Mouse (Mus musculus) ES-E14 (cell line): ENCODE results near the gene Rassf7.

Experiments used
- CHD2 ChIP-seq: IDR thresholded peaks from 2 replicates; pipeline ENCODE4 v1.6.1; 2014; ENCODE audit warnings: mild to moderate bottlenecking, low read depth, low read length, inconsistent platforms
- HCFC1 ChIP-seq: IDR thresholded peaks from 2 replicates; pipeline ENCODE4 v1.6.1; 2012; ENCODE audit warnings: low read length, inconsistent platforms, borderline replicate concordance; ENCODE audit not compliant: insufficient read depth
- ZC3H11A ChIP-seq: IDR thresholded peaks from 2 replicates; pipeline ENCODE4 v1.6.1; 2012; ENCODE audit warnings: low read depth, mild to moderate bottlenecking, inconsistent platforms, low read length, borderline replicate concordance
- ZNF384 ChIP-seq: IDR thresholded peaks from 2 replicates; pipeline ENCODE4 v1.6.1; 2012; ENCODE audit warnings: low read depth, low read length, inconsistent platforms

DNA sequence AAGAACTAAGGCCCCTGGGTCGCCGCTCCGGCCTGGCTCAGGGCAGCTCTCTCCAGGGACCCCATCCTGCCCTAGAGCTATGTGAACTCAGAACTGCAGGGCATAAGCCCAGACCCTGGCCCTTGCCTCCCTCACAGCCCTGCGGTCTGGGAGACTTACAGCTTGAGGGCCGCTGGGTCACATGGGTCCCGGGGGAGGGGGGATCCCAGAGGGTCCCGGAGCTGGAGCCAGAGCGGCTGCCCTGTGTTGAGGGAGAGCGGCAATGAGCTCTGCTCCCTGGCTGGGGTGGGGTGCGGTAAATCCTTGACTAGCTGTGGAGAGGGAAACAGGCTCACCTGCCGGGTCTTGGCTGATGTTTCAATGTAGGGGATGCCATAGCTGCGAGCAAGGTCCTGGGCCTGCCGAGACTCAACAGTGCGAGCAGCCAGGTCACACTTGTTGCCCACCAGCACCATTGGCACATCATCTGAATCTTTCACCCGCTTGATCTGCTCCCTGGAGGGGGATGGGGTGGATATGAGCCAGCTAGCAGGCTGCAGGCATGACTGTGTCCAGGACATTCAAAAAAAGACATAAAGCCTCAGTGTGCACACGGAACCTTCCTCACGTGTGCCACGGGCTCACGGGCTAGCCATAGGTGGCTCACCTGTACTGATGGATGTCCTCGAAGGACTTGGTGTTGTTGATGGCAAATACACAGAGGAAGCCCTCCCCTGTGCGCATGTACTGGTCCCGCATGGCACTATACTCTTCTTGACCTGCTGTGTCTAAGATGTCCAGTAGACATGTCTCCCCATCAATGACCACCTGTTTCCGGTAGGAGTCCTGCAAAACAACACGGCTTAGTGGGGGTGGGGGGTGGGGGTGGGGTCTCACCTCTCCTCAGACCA is 23.6 kb upstream of the Rassf7 start:
- TF ChIP-seq CHD2 (no peak), HCFC1 (no peak), ZC3H11A (no peak), ZNF384 (no peak)
